Mouse (Mus musculus): ENCODE data around the gene Akap9.

- TF ChIP-seq POLR2AphosphoS2 (IDR thresholded peaks at IDR 0.05; ENCODE audit: insufficient read length, low read depth) (no peak), POLR2A (IDR thresholded peaks at IDR 0.05; ENCODE audit: insufficient read length, low read depth) (no peak), MAX (IDR thresholded peaks at IDR 0.05; ENCODE audit: low read depth) (no peak), E2F4 (IDR thresholded peaks at IDR 0.05; ENCODE audit: insufficient read depth) (no peak)
These were observed 7.4 kb downstream of the Akap9 start for GRCm38 (mm10) chr5:3935266-3935665.
